Mouse (Mus musculus) heart, adult 2 months (tissue): ENCODE data around the gene Usb1.

Source experiments
- CTCF ChIP-seq: fragments of 200-600 bp; IDR thresholded peaks from 2 replicates; pipeline ENCODE4 v1.8.1; 2022; ENCODE audit warnings: antibody characterized with exemption, mild to moderate bottlenecking, moderate library complexity
- EP300 ChIP-seq: fragments of 200-500 bp; IDR thresholded peaks from 2 replicates; pipeline ENCODE4 v1.6.1; 2011; ENCODE audit warnings: low read depth, low read length, control low read depth; ENCODE audit not compliant: insufficient read depth
- POLR2A ChIP-seq: fragments of 200-500 bp; IDR thresholded peaks from 2 replicates; pipeline ENCODE4 v1.6.1; 2011; ENCODE audit warnings: mild to moderate bottlenecking, low read depth, low read length, control low read depth; ENCODE audit not compliant: insufficient read depth

GRCm38 (mm10) chr8:95336363-95336762 lies 4.3 kb downstream of the Usb1 start:
- TF ChIP-seq CTCF, result no peak
- TF ChIP-seq POLR2A, result no peak
- TF ChIP-seq EP300, result no peak
